Mouse (Mus musculus) heart, postnatal 14 days (tissue): Measurements from ENCODE around the gene Ebf3. TPM values are rescaled to one million over a fixed set of nuclear protein-coding genes. Genes with fewer than 3 reads are reported as not detected.

Source experiments
- DNase-seq, 2 experiments: peaks; one replicate each; pipeline ENCODE4 v3.0.0; 2021 to 2022
- intact Hi-C: fragments of 180-260 bp; cut with DNase I; formaldehyde crosslinking; loops from one replicate; pipeline ENCODE4 v1.15.1; 2025
- total RNA-seq, 2 experiments: library from RNA; stranded (reverse); gene quantifications; 2 replicates each; pipeline ENCODE4 v1.2.3; 2021

Gene Ebf3
- total RNA-seq, 2 experiments from 2014 or later: 13.2 to 15.2 TPM

- peak; percentile 35 to 39 for DNase-seq
- intact Hi-C loops: no loop called here
Observed at GRCm38 (mm10) chr7:137221599-137221998, 92.6 kb downstream of the Ebf3 start.

GRCm38 (mm10) chr7:137220436-137220835 lies 93.8 kb downstream of the Ebf3 start:
- DNase-seq: no peak
- intact Hi-C loops: no loop called here

DNA sequence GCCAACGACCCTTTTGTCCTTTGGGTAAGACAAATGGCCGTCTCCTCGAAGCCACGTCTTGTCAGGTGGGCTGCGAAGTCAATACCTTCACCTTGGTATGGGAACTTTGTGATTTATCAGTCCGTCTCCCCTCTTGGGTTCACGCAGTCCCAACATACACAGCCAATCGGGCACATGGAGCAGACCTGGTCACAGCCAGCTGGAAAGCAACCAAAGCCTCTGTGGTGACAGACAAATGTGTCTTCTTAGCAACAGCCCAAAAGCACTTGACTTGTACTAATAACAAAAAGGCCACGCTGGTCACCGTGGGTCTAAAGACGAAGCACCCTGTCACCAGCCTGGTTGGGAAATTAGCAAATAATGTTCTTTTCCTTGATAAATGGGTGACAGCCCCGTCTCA lies 95.5 kb downstream of the Ebf3 start:
- intact Hi-C loops: no loop called here

GRCm38 (mm10) chr7:137213444-137213843 lies 100.8 kb downstream of the Ebf3 start:
- intact Hi-C loops: no loop called here

More for the DNA sequence above, 95.5 kb downstream of the Ebf3 start:
- no peak for DNase-seq

DNA sequence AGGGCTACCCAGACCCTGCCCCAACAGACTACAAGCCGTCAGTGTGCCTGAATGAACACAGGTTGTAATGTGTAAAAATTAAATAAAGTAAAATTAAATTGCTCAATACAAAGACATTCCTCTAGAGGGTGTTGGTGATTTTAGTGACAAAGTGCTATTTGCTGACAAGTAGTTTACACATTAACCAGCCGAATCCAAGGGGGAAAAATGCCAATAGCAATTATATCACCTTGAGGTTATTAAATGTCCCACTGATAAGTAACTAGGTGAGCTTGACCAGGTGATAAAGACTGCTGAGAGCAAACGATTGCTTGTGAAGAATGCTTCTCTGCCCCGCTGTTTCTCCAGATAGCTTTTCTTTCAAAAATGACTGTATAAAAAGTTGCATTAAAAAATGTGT lies 102.9 kb downstream of the Ebf3 start:
- DNase-seq: no peak
- intact Hi-C loops: no loop called here

More at GRCm38 (mm10) chr7:137213444-137213843, 100.8 kb downstream of the Ebf3 start:
- DNase-seq: no peak

GRCm38 (mm10) chr7:137209688-137210345 lies 104.4 kb downstream of the Ebf3 start:
- intact Hi-C loops: no loop called here
- no peak for DNase-seq

- no peak for DNase-seq
- intact Hi-C loops: no loop called here
Observed at GRCm38 (mm10) chr7:137208556-137208955, 105.7 kb downstream of the Ebf3 start.

GRCm38 (mm10) chr7:137206770-137207285 lies 107.4 kb downstream of the Ebf3 start:
- DNase-seq: no peak
- intact Hi-C loops: no loop called here

DNA sequence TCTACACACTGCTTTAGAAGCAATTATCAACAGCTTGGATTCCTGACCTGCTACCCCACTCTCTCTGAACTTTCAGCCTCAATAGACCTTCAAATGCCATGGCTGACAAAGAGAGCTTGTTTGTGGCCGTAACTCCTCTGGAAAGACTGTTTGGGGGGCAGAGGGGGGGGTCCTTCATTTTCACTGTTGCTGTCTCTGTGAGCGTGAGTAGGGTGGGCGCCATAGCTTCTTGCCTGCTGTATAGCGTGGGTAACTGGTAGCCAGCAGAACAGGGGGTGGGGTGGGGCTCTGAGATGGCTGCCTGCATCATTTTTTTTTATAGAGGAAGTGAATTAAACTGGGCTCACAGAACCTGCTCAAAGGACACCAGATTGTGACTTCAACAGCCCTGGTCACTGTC lies 114.7 kb downstream of the Ebf3 start:
- no peak for DNase-seq
- intact Hi-C loops: no loop called here

DNA sequence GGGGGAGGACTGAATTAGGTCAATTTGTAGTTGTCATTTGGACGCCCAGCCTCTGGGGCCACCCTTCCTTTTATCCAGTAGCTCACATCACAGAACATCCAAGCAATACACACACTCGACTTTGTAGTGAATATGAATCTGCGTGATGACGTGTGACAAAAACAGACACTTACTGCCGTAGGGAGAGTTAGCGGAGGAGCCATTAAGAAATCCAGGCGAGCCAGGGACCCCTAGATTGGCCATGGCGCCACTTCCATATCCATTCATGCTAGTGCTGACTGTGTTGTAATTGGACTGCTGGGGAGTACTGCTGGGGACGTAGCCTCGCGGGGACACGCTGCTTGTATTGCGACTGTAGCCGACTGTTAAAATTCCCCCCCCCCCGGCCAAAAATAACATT lies 115.3 kb downstream of the Ebf3 start:
- intact Hi-C loops: no loop called here
- DNase-seq: no peak

DNA sequence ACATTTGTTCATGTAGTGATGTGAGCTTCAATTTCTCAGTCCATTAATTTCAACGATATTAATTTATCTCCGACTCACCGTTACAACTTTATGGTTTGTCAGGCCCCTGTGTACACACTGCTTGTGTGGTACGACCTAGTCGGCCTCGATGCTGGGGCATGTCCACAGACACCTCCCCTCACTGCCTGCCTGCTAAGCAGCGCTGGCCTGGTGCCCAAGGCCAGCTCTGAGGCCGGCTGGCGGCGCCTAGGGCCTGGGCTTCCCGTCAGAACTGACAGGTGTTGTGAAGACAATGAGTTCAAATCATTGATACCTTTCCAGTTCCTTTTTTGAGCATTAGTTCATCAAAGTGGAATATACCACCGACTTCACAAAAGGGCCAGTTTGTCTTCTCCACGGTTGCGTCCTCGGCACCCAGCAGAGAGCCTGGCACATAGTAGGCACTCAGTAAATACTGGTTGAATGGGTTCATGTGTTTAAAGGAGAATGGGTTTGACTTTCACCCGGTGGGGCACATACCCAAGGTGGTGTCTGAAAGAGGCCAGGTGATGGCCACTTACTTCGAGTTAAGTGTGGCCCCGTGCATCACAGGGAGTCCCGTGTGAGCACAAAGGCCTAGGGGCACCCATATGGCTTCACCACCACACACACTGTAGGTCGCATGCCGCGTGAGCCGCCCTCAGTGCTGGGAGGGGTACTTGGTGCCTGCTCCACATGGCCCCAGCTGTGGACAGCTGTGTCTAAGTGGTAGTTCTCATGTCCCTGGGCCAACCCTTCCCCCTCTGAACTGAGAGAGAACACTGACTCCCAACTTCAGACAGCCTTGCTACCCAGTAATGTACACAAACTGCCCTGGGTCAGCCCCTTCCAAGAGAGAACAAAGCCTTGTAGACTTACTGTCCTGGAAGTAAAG lies 116.9 kb downstream of the Ebf3 start:
- peak; percentile 17 to 22 for DNase-seq
- intact Hi-C loops: no loop called here

- intact Hi-C loops: no loop called here
Observed at GRCm38 (mm10) chr7:137196536-137196935, 117.7 kb downstream of the Ebf3 start.

DNA sequence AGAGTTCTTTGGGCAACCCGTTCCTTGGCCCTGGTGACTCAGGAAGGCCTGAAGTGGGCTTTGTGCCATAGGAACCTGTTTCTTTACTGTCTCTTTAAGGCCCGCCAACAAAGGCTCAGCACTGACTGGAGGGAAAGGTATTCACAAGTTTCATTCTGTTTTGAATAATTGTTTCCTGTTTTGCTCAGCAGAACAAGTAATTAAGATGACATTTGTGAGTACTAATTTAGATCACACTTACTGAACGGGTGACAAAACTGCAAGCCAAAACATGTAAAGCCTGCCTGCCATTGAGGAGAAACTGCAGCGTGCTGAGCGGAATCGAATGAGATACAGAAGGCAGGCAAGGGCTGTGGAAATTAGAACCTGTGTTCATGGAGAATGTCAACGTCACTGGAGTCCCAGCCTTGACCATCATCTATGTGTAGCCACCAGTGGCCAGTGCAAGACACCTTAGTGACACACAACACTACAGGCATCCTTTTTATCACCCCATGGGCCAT lies 121.4 kb downstream of the Ebf3 start:
- intact Hi-C loops: no loop called here
- DNase-seq: no peak

More at GRCm38 (mm10) chr7:137196536-137196935, 117.7 kb downstream of the Ebf3 start:
- DNase-seq: no peak

GRCm38 (mm10) chr7:137191889-137192288 lies 122.4 kb downstream of the Ebf3 start:
- intact Hi-C loops: no loop called here
- DNase-seq: no peak

DNA sequence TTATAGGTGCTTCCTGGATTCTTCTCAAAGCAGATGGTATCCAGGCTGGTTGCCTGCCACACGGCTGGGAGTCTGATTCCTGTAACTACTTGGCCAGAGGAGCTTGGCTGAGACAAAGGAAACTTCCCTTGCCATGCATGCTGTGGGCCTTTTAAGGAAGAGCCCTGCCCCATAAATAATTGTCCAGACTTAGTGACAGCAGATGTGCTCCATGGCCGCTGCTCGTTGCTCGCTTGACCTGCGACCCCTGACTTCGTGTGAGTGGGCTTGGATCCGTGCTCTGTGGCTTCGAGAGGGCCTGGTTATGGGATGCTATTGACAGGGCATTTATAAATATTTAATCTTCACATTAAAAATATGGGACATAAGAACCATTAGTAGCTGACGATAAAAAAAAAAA lies 142.0 kb downstream of the Ebf3 start:
- DNase-seq: no peak
- intact Hi-C loops: no loop called here

DNA sequence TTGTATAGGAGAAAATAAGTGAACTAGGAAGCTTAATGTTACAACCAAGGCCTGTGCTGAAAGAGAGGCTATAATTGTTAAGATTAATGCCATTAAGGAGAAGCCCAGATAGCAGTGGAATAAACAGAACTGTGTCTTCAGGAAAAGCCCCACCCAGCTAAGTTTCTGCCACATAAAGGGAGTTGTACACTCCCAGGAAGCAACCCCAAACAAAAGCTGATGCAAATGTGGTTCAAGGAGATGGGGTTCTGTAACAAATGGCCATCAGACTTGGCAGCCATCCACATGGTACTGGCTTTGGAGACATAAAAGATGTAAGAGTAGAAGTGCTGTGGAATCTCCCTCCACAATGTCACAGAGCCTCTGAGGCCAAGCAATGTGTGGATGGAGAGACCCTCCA lies 155.2 kb downstream of the Ebf3 start:
- intact Hi-C loops: no loop called here
- peak; percentile 12 to 16 for DNase-seq

DNA sequence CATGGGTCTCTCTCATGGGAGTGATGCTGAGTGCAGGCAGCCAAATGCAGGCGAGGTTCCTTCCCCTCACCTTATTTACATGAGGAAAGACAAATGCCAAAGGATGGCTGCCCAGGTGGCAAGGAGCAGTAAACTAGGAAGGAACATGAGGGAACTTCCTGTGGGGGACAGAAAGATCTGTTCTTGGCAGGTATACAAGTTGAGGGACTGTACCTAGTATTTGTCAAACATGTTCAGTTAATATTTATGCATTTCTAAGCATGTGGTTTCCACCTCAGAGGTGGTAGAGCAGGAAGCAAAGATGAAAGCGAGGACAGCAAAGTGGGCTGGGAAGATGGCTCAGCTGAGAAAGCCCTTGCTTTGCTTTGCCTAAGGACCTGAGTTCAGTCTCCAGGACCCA lies 159.6 kb downstream of the Ebf3 start:
- no peak for DNase-seq
- intact Hi-C loops: no loop called here

GRCm38 (mm10) chr7:137151854-137152253 lies 162.4 kb downstream of the Ebf3 start:
- DNase-seq: no peak
- intact Hi-C loops: no loop called here

GRCm38 (mm10) chr7:137147101-137147500 lies 167.1 kb downstream of the Ebf3 start:
- DNase-seq: no peak
- intact Hi-C loops: no loop called here
